Mouse (Mus musculus) myocyte (in vitro differentiated cells): ENCODE measurements around the gene Lipk. TPM values are rescaled to one million over a fixed set of nuclear protein-coding genes. Genes with fewer than 3 reads are reported as not detected.

Experiments used
- H3K27me3 ChIP-seq: one replicate; pipeline ENCODE4 v1.6.1; 2011; ENCODE audit not compliant: control insufficient read depth, insufficient read depth, insufficient read length
- H3K36me3 ChIP-seq: one replicate; pipeline ENCODE4 v1.6.1; 2011; ENCODE audit not compliant: control insufficient read depth, insufficient read depth
- H3K4me2 ChIP-seq: one replicate; pipeline ENCODE4 v1.6.1; 2011; ENCODE audit warnings: low read depth, control low read depth
- H3K4me3 ChIP-seq: one replicate; pipeline ENCODE4 v1.5.1; 2011; ENCODE audit warnings: mild to moderate bottlenecking, control low read depth, moderate library complexity
- H3K79me2 ChIP-seq: one replicate; pipeline ENCODE4 v1.6.1; 2011; ENCODE audit not compliant: control insufficient read depth, insufficient read depth
- H3ac ChIP-seq: one replicate; pipeline ENCODE4 v1.6.1; 2011; ENCODE audit not compliant: control insufficient read depth, insufficient read length
- CEBPB ChIP-seq: IDR thresholded peaks from 2 replicates; pipeline ENCODE4 v1.6.1; 2011; ENCODE audit warnings: mild to moderate bottlenecking, moderate library complexity; ENCODE audit not compliant: poor library complexity, insufficient read depth, severe bottlenecking
- E2F4 ChIP-seq: IDR thresholded peaks from one replicate; pipeline ENCODE4 v1.6.1; 2011; ENCODE audit warnings: mild to moderate bottlenecking, control low read depth, moderate library complexity; ENCODE audit not compliant: insufficient read depth
- MAX ChIP-seq: IDR thresholded peaks from one replicate; pipeline ENCODE4 v1.6.1; 2011; ENCODE audit warnings: low read depth, mild to moderate bottlenecking, control low read depth
- MYOD1 ChIP-seq, 3 experiments: IDR thresholded peaks; one replicate each; pipeline ENCODE4 v1.6.1; 2011; ENCODE audit warnings: control low read depth in 2 of 3, low read depth in 2 of 3, mild to moderate bottlenecking in 2 of 3, moderate library complexity in 1 of 3; ENCODE audit not compliant: insufficient read length in 2 of 3, control insufficient read depth in 1 of 3
- MYOG ChIP-seq, 3 experiments: IDR thresholded peaks; one replicate each; pipeline ENCODE4 v1.6.1; 2011; ENCODE audit warnings: control low read depth in 2 of 3, low read depth in 2 of 3, mild to moderate bottlenecking in 2 of 3; ENCODE audit not compliant: insufficient read length in 2 of 3, control insufficient read depth in 1 of 3, insufficient read depth in 1 of 3
- POLR2A ChIP-seq: IDR thresholded peaks from one replicate; pipeline ENCODE4 v1.6.1; 2011; ENCODE audit warnings: low read depth, mild to moderate bottlenecking, control low read depth, moderate library complexity; ENCODE audit not compliant: insufficient read length
- POLR2AphosphoS2 ChIP-seq: IDR thresholded peaks from one replicate; pipeline ENCODE4 v1.6.1; 2011; ENCODE audit warnings: low read depth, control low read depth; ENCODE audit not compliant: insufficient read length
- REST ChIP-seq: IDR thresholded peaks from one replicate; pipeline ENCODE4 v1.6.1; 2011; ENCODE audit warnings: mild to moderate bottlenecking, control low read depth, moderate library complexity; ENCODE audit not compliant: insufficient read depth, insufficient read length
- SRF ChIP-seq: IDR thresholded peaks from one replicate; pipeline ENCODE4 v1.6.1; 2011; ENCODE audit warnings: low read depth; ENCODE audit not compliant: control insufficient read depth, insufficient read length
- TCF12 ChIP-seq: IDR thresholded peaks from one replicate; pipeline ENCODE4 v1.6.1; 2011; ENCODE audit warnings: mild to moderate bottlenecking, control low read depth; ENCODE audit not compliant: poor library complexity, insufficient read depth, severe bottlenecking
- TCF3 ChIP-seq: IDR thresholded peaks from one replicate; pipeline ENCODE4 v1.6.1; 2011; ENCODE audit warnings: low read depth, control low read depth; ENCODE audit not compliant: insufficient read length
- USF1 ChIP-seq: IDR thresholded peaks from one replicate; pipeline ENCODE4 v1.6.1; 2011; ENCODE audit warnings: low read depth, mild to moderate bottlenecking, control low read depth, moderate library complexity
- polyA plus RNA-seq: library from polyadenylated mRNA; unstranded; fragments of >200 nt; fragmentation: generic; extraction: Trizol; gene quantifications from one replicate; pipeline ENCODE4 v1.2.1, GENCODE M21; 2012; ENCODE audit warnings: missing spikeins

Gene Lipk
- not detected for polyA plus RNA-seq

DNA sequence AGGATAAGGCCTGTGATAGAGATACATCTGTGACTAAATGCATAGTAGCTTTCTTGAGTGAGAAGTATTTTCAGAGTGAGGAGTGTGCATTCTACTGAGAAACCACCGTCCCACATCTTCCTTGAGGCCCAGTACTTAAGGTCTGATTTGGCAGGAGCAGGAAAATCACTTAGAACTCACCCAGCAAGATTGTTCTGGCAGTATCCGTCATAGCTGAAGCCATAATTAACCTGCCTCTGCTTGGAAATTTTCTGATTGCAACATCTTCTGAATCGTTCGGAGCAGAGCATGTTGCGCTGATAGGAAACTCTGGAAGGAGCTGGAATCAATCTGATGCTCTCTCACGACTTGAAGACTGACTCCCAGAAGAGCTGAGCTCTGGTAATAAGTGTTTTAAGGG is at the start of gene Lipk:
Gene Lipk (plus strand): TSS at position 289 of the 400 bp plus-strand sequence.
- Histone ChIP-seq H3K79me2 (no peaks in the 10 kb centered on the region), H3K36me3 (no peaks in the 10 kb centered on the region), H3K4me2 (no peak within 1 kb of the TSS), H3K27me3 (no peaks in the 10 kb centered on the region), H3ac (no peak within 1 kb of the TSS), H3K4me3 (no peak within 1 kb of the TSS)
- TF ChIP-seq REST: no peak
- no peak for TF ChIP-seq POLR2AphosphoS2
- no peak for TF ChIP-seq MAX
- TF ChIP-seq MYOG (IDR thresholded peaks at IDR 0.05; ENCODE audit: control insufficient read depth in 1 of 3, insufficient read depth in 1 of 3, insufficient read length in 2 of 3, low read depth in 2 of 3): no peak
- no peak for TF ChIP-seq POLR2A
- TF ChIP-seq TCF12: no peak
- TF ChIP-seq E2F4: no peak
- no peak for TF ChIP-seq MYOD1 (IDR thresholded peaks at IDR 0.05; ENCODE audit: control insufficient read depth in 1 of 3, insufficient read length in 2 of 3, low read depth in 2 of 3)
- no peak for TF ChIP-seq TCF3
- TF ChIP-seq SRF: no peak
- TF ChIP-seq USF1: no peak
- TF ChIP-seq CEBPB: no peak

DNA sequence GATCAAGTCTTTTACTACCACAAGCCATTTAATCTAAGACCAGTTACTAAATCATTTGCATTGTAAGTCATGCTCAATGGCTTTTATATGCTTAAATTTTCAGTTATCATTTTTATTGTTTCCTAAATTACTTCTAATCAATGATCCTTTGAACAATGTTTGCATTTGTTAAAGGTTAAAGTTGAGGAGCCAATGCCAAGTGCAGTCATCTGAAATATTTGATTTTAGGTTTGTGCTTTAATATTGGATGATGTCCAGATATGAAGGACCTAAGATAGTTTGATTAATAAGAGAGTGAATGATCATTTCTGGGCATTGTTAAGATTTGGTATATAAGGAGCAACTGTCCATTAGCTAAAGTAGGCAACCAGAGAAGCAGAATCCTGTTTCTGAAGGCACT is 47.2 kb upstream of the Lipk start, which contains the start of gene Lipf:
Gene Lipf (plus strand): TSS at position 301 of the 400 bp plus-strand sequence.
- H3K4me2 ChIP-seq: no peak within 1 kb of the TSS
- TF ChIP-seq SRF: no peak
- TF ChIP-seq REST: no peak
- no peak for TF ChIP-seq MYOG (IDR thresholded peaks at IDR 0.05; ENCODE audit: control insufficient read depth in 1 of 3, insufficient read depth in 1 of 3, insufficient read length in 2 of 3, low read depth in 2 of 3)
- no peaks in the 10 kb centered on the region for H3K36me3 ChIP-seq
- no peaks in the 10 kb centered on the region for H3K27me3 ChIP-seq
- no peak within 1 kb of the TSS for H3K4me3 ChIP-seq
- H3K79me2 ChIP-seq: no peaks in the 10 kb centered on the region
- no peak within 1 kb of the TSS for H3ac ChIP-seq

DNA sequence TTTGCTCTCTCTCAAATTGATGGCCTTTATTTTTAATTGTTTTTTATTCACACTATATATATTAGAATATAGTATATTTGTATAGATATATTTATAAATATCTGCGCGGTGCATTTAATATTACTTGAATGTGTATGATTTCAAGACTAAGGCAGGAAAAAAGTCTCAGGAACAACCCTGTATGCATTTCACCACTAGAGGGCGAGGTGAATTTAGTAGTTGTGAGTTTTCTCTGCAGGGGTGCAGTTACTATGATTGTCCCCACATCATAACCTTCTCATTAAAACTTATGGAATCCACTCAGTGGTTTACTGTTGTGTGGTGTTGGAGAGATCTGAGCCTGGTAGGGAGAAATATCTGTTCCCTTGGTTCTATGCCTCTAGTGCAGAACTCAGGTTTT is 29.1 kb upstream of the Lipk start:
- Histone ChIP-seq H3K79me2 (no peaks in the 10 kb centered on the region), H3K4me3 (no peak overlapping the region), H3K36me3 (no peaks in the 10 kb centered on the region), H3K4me2 (no peak overlapping the region), H3ac (no peak overlapping the region), H3K27me3 (no peaks in the 10 kb centered on the region)
- TF ChIP-seq E2F4 (no peak), SRF (no peak), TCF12 (no peak), MAX (no peak), TCF3 (no peak), REST (no peak), POLR2AphosphoS2 (no peak), MYOD1 (IDR thresholded peaks at IDR 0.05; ENCODE audit: control insufficient read depth in 1 of 3, insufficient read length in 2 of 3, low read depth in 2 of 3) (no peak), CEBPB (no peak), MYOG (IDR thresholded peaks at IDR 0.05; ENCODE audit: control insufficient read depth in 1 of 3, insufficient read depth in 1 of 3, insufficient read length in 2 of 3, low read depth in 2 of 3) (no peak), POLR2A (no peak), USF1 (no peak)

DNA sequence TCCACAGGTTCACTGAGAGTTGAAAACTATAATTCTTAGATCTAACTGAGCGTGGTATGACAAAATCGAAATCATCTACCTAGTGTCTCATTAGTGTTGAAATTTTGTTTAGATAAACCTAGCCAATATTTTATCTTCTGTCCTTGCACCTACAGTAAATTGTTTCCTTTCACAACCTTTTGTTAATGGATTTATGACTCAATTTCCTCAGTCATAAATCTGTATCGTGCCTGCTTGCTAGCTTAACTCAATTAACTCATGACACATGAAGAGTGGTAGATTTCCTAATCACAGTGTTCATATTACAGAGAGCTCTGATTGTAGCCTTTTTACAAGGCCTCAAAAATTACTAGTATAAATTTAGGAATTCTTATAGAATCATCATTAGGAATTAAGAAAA is 25.0 kb upstream of the Lipk start:
- H3K79me2 ChIP-seq: no peaks in the 10 kb centered on the region
- TF ChIP-seq REST (no peak), MAX (no peak), USF1 (no peak), CEBPB (no peak), TCF3 (no peak), TCF12 (no peak), MYOD1 (IDR thresholded peaks at IDR 0.05; ENCODE audit: control insufficient read depth in 1 of 3, insufficient read length in 2 of 3, low read depth in 2 of 3) (no peak), MYOG (IDR thresholded peaks at IDR 0.05; ENCODE audit: control insufficient read depth in 1 of 3, insufficient read depth in 1 of 3, insufficient read length in 2 of 3, low read depth in 2 of 3) (no peak), E2F4 (no peak), POLR2AphosphoS2 (no peak), SRF (no peak), POLR2A (no peak)
- no peaks in the 10 kb centered on the region for H3K36me3 ChIP-seq
- no peak overlapping the region for H3K4me2 ChIP-seq
- no peak overlapping the region for H3K4me3 ChIP-seq
- no peak overlapping the region for H3ac ChIP-seq
- H3K27me3 ChIP-seq: no peaks in the 10 kb centered on the region

DNA sequence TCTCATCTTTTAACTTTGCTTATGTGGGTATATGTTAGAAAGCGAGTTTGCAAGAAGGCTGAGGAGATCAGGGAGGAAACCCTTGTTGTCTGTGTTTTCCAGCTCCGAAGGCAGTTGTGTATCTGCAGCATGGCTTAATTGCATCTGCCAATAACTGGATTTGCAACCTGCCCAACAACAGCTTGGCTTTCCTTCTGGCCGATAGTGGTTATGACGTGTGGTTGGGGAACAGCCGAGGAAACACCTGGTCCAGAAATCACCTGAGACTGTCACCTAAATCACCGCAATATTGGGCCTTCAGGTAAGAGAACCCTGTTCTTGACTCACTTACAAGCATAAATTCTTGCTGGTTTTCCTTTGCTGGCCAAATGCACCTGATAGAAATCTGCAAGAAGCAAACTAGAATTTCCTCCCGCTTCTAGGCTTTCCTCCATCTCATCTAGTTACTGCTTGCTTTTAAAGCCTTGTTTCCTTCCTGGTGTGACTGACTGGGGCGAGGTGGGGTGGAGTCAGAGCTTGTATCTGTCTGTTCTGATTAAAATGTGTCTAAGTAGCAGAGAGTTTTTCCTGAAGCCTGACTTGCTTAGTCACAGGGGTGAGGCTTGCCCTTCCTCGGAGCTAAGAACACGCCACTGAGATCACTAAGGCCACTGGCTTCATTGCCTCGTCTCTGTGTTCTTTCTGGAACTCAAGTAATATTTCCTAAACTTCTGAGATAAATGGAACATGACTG is 13.5 kb downstream of the Lipk start:
- Histone ChIP-seq H3K36me3 (no peaks in the 10 kb centered on the region), H3ac (no peak overlapping the region), H3K4me2 (peak overlapping the region; percentile 25), H3K27me3 (no peaks in the 10 kb centered on the region), H3K79me2 (no peaks in the 10 kb centered on the region), H3K4me3 (no peak overlapping the region)
- TF ChIP-seq SRF (no peak), MYOD1 (IDR thresholded peaks at IDR 0.05; ENCODE audit: control insufficient read depth in 1 of 3, insufficient read length in 2 of 3, low read depth in 2 of 3) (no peak), MAX (no peak), TCF12 (no peak), MYOG (IDR thresholded peaks at IDR 0.05; ENCODE audit: control insufficient read depth in 1 of 3, insufficient read depth in 1 of 3, insufficient read length in 2 of 3, low read depth in 2 of 3) (no peak), REST (no peak), USF1 (no peak), CEBPB (no peak), POLR2A (no peak), TCF3 (no peak), E2F4 (no peak), POLR2AphosphoS2 (no peak)
